12 mouse cellular contexts compared by ENCODE assay signal in the genomic region with DNA sequence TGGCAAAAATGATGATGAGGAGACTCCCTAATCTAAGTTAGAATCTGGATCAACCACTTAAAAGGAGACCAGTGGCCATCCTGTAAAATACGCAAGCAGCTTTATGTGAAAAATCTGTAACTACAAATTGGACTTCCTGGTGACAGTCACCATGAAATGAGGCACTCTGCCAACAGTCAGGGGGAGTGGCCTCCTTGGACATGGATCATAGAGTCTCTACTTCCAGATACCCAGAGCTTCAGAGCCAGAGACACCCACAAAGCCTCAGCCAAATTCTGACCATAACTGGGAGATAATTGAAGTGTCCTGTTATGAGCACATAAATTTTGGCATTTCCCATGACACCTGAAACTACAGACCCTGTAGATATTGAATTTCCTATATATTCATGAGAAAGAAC.
DNase-seq lines count a peak whose midpoint lies in the region; ATAC-seq and TF ChIP-seq lines count a peak whose summit lies in the region.
"Had no signal": no experiment of that assay in that cellular context is flagged by ENCODE, and none has a peak within 500 bp of the region (broad histone marks: within the 10 kb centered on the region; RNA-seq: fewer than 3 reads in every experiment).

No protein-coding gene starts in this region.

- H3K4me3 ChIP-seq in lung, embryonic 14.5 days (ENCODE audit: low read depth, low read length): no peak overlapping the region
- H3K4me3 ChIP-seq in lung, adult 2 months (replicated peaks; ENCODE audit: extremely low read depth, low read depth, low read length): no peak overlapping the region
- no peak overlapping the region for H3K4me3 ChIP-seq in thymus, adult 2 months (ENCODE audit: control insufficient read depth, insufficient read depth, low read length)
- no peak overlapping the region for H3K4me3 ChIP-seq in forebrain, embryonic 15.5 days
- H3K4me3 ChIP-seq: liver, embryonic 12.5 days had no signal

- 0 out of 2 replicates have a peak, but pooled peaks have one; percentile 42 for ATAC-seq in lung, embryonic 14.5 days (ENCODE audit: insufficient read depth)
- ATAC-seq in forebrain, embryonic 15.5 days (replicated peaks): no peak
- ATAC-seq: hindbrain, postnatal 0 days; liver, embryonic 12.5 days had no signal

- H3K27ac ChIP-seq in lung, embryonic 14.5 days (ENCODE audit: low read depth): no peak overlapping the region
- no peak overlapping the region for H3K27ac ChIP-seq in thymus, adult 2 months (ENCODE audit: control insufficient read depth, insufficient read depth, low read length)
- H3K27ac ChIP-seq in forebrain, embryonic 15.5 days (replicated peaks): no peak overlapping the region
- H3K27ac ChIP-seq: hindbrain, postnatal 0 days; liver, embryonic 12.5 days had no signal

- H3K4me2 ChIP-seq in lung, embryonic 14.5 days: no peak overlapping the region
- H3K4me2 ChIP-seq in forebrain, embryonic 15.5 days (replicated peaks): no peak overlapping the region
- H3K4me2 ChIP-seq: liver, embryonic 12.5 days; midbrain, embryonic 11.5 days had no signal

- H3K27me3 ChIP-seq in lung, embryonic 14.5 days (ENCODE audit: insufficient read depth, low read length): no peaks in the 10 kb centered on the region
- H3K27me3 ChIP-seq in thymus, adult 2 months (ENCODE audit: control insufficient read depth, insufficient read depth, low read length): no peaks in the 10 kb centered on the region
- no peaks in the 10 kb centered on the region for H3K27me3 ChIP-seq in forebrain, embryonic 15.5 days

- TF ChIP-seq CTCF in lung, embryonic 14.5 days (IDR thresholded peaks at IDR 0.05; ENCODE audit: low read depth): no peak
- no peak for TF ChIP-seq CTCF in lung, adult 2 months (IDR thresholded peaks at IDR 0.05; ENCODE audit: insufficient read depth, low read length)
- no peak for TF ChIP-seq CTCF in thymus, adult 2 months (IDR thresholded peaks at IDR 0.05; ENCODE audit: borderline replicate concordance, control insufficient read depth, extremely low read depth, insufficient read depth, low read length, poor library complexity)

- H3K4me1 ChIP-seq in lung, embryonic 14.5 days (ENCODE audit: insufficient read depth): peaks cover 6% of the 10 kb centered on the region; the same call in 1 of the 2 replicates
- peaks cover 2% of the 10 kb centered on the region for H3K4me1 ChIP-seq in lung, adult 2 months (ENCODE audit: control insufficient read depth, insufficient read depth, low read length)
- H3K4me1 ChIP-seq in thymus, adult 2 months (replicated peaks; ENCODE audit: control insufficient read depth, insufficient read depth, low read length): no peaks in the 10 kb centered on the region
- H3K4me1 ChIP-seq in forebrain, embryonic 15.5 days: peaks cover 26% of the 10 kb centered on the region

- no peak for TF ChIP-seq POLR2A in lung, adult 2 months (IDR thresholded peaks at IDR 0.05; ENCODE audit: borderline replicate concordance, extremely low read depth, low read depth, low read length)
- TF ChIP-seq POLR2A in thymus, adult 2 months (IDR thresholded peaks at IDR 0.05; ENCODE audit: control insufficient read depth, extremely low read depth, insufficient read depth, low read length, poor library complexity): no peak

- no peaks in the 10 kb centered on the region for H3K36me3 ChIP-seq in lung, embryonic 14.5 days (ENCODE audit: insufficient read depth)
- no peaks in the 10 kb centered on the region for H3K36me3 ChIP-seq in thymus, adult 2 months (ENCODE audit: control insufficient read depth, insufficient read depth, low read length)
- no peaks in the 10 kb centered on the region for H3K36me3 ChIP-seq in forebrain, embryonic 15.5 days
- H3K36me3 ChIP-seq: liver, embryonic 12.5 days had no signal

- 63% methylated on average over 1 of the region's 1 CpGs for WGBS in lung, embryonic 14.5 days
- WGBS in lung, adult 2 months: 63% methylated on average over 1 of the region's 1 CpGs
- whole genome bisulfite sequencing in thymus, adult 2 months: 93% methylated on average over 1 of the region's 1 CpGs
- 83% methylated on average over 1 of the region's 1 CpGs for WGBS in forebrain, embryonic 15.5 days

- no peaks in the 10 kb centered on the region for H3K9me3 ChIP-seq in lung, embryonic 14.5 days (ENCODE audit: low read depth, low read length)
- no peaks in the 10 kb centered on the region for H3K9me3 ChIP-seq in forebrain, embryonic 15.5 days
- H3K9me3 ChIP-seq: liver, embryonic 12.5 days had no signal

- DNase-seq in adrenal gland, adult 2 months: peak; percentile 70
- no peak for DNase-seq in adrenal gland, adult 18-20 months (ENCODE audit: low spot score in 2 of 2)
- peak; percentile 85 for DNase-seq in lung, embryonic 14.5 days
- no peak for DNase-seq in lung, adult 2 months
- peak; percentile 70 to 77 for DNase-seq in kidney, postnatal 36 days
- no peak for DNase-seq in thymus, adult 2 months
- DNase-seq in cerebellum, adult 18-20 months: no peak
- DNase-seq: spleen, adult 18-20 months had no signal

- no peak overlapping the region for H3K9ac ChIP-seq in lung, embryonic 14.5 days
- H3K9ac ChIP-seq in forebrain, embryonic 15.5 days (replicated peaks): no peak overlapping the region
- H3K9ac ChIP-seq: liver, embryonic 12.5 days had no signal

Comparison
In these comparisons a context has a peak if more than half of its experiments do, and no peak if none do; other contexts are left out.
1. DNase-seq: peak in adrenal gland, adult 2 months (single experiment), lung, embryonic 14.5 days (single experiment) and kidney, postnatal 36 days (2 of 2); none in adrenal gland, adult 18-20 months (0 of 2), lung, adult 2 months (single experiment), thymus, adult 2 months (single experiment) and cerebellum, adult 18-20 months (0 of 2).